Comparison of ENCODE assay signal across 8 mouse cellular contexts in the genomic region with DNA sequence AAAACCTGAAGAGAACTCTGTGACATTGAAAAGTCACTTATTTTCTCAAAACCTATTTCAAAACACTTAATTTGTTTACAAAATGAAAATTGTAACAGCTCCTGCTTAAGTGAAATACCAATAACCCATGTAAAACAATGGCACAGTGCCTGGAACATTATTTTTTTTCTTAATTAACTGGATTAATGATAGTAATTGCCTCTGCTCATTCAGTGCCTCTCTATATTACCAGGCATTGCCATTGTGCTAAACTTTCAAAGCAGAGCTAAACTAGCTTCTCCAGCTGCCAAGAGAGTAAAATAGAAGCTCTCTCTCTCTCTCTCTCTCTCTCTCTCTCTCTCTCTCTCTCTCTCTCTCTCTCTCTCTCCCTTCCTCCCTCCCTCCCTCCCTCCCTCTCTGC. TPM values are rescaled to one million over a fixed set of nuclear protein-coding genes. Genes with fewer than 3 reads are reported as not detected.
DNase-seq lines count a peak whose midpoint lies in the region; ATAC-seq and TF ChIP-seq lines count a peak whose summit lies in the region.

No protein-coding gene starts in this region.

- peak overlapping the region; percentile 93; the same call in 1 of the 2 replicates for H3K9ac ChIP-seq in embryonic facial prominence, embryonic 13.5 days
- peak overlapping the region; percentile 81 for H3K9ac ChIP-seq in intestine, embryonic 14.5 days (ENCODE audit: low read length)
- no peak overlapping the region for H3K9ac ChIP-seq in midbrain, postnatal 0 days (replicated peaks; ENCODE audit: low read length, poor library complexity, severe bottlenecking)

- H3K4me2 ChIP-seq in embryonic facial prominence, embryonic 13.5 days: peak overlapping the region; percentile 78
- H3K4me2 ChIP-seq in intestine, embryonic 14.5 days (ENCODE audit: low read length): peak overlapping the region; percentile 94
- peak overlapping the region; percentile 91 for H3K4me2 ChIP-seq in midbrain, postnatal 0 days (ENCODE audit: low read depth, low read length, poor library complexity, severe bottlenecking)

- no peak for ATAC-seq in embryonic facial prominence, embryonic 13.5 days (ENCODE audit: insufficient number of reproducible peaks, insufficient read depth, low FRiP score, low TSS enrichment, low read depth)
- ATAC-seq in intestine, embryonic 14.5 days (replicated peaks; ENCODE audit: low FRiP score, low TSS enrichment, low read depth): no peak
- ATAC-seq in midbrain, postnatal 0 days (ENCODE audit: low FRiP score): no peak

- DNase-seq in layer of hippocampus, adult 2 months (ENCODE audit: low spot score in 2 of 2): no peak
- no peak for DNase-seq in layer of hippocampus, postnatal 36 days
- DNase-seq in intestine, embryonic 14.5 days (ENCODE audit: low spot score): no peak
- DNase-seq in midbrain, postnatal 0 days (ENCODE audit: low spot score): no peak
- DNase-seq in B cell, adult 2 months: no peak
- no peak for DNase-seq in layer of hippocampus, postnatal 10 days (ENCODE audit: low spot score in 2 of 2)
- no peak for DNase-seq in right cerebral cortex, adult 2 months (ENCODE audit: low spot score in 2 of 2)

- H3K9me3 ChIP-seq in embryonic facial prominence, embryonic 13.5 days: no peaks in the 10 kb centered on the region
- H3K9me3 ChIP-seq in intestine, embryonic 14.5 days (ENCODE audit: control insufficient read depth, low read length): no peaks in the 10 kb centered on the region
- no peaks in the 10 kb centered on the region for H3K9me3 ChIP-seq in midbrain, postnatal 0 days (ENCODE audit: low read length)

- peaks cover 36% of the 10 kb centered on the region for H3K36me3 ChIP-seq in embryonic facial prominence, embryonic 13.5 days
- peaks cover 34% of the 10 kb centered on the region for H3K36me3 ChIP-seq in intestine, embryonic 14.5 days (ENCODE audit: control insufficient read depth, insufficient read depth, low read length)
- H3K36me3 ChIP-seq in midbrain, postnatal 0 days (ENCODE audit: insufficient read depth, low read length): peaks cover 19% of the 10 kb centered on the region; the same call in 1 of the 2 replicates

- H3K27ac ChIP-seq in layer of hippocampus, adult 2 months: peak overlapping the region; percentile 86
- H3K27ac ChIP-seq in embryonic facial prominence, embryonic 13.5 days: no peak overlapping the region
- peak overlapping the region; percentile 43; the same call in 1 of the 2 replicates for H3K27ac ChIP-seq in intestine, embryonic 14.5 days (ENCODE audit: low read depth)
- H3K27ac ChIP-seq in midbrain, postnatal 0 days (ENCODE audit: low read depth, low read length): no peak overlapping the region

- H3K4me3 ChIP-seq in layer of hippocampus, adult 2 months: peak overlapping the region; percentile 98
- peak overlapping the region; percentile 85 for H3K4me3 ChIP-seq in embryonic facial prominence, embryonic 13.5 days
- H3K4me3 ChIP-seq in intestine, embryonic 14.5 days (ENCODE audit: low read depth, low read length): peak overlapping the region; percentile 89
- H3K4me3 ChIP-seq in midbrain, postnatal 0 days (ENCODE audit: low read depth, low read length): peak overlapping the region; percentile 88

- TF ChIP-seq CTCF in layer of hippocampus, adult 2 months (conservative IDR thresholded peaks at IDR 0.05): no peak
- TF ChIP-seq CTCF in midbrain, postnatal 0 days (IDR thresholded peaks at IDR 0.05): no peak

- no peaks in the 10 kb centered on the region for H3K27me3 ChIP-seq in embryonic facial prominence, embryonic 13.5 days
- H3K27me3 ChIP-seq in intestine, embryonic 14.5 days (replicated peaks; ENCODE audit: control insufficient read depth, insufficient read depth, low read length): no peaks in the 10 kb centered on the region
- H3K27me3 ChIP-seq in midbrain, postnatal 0 days (ENCODE audit: insufficient read depth, low read length): no peaks in the 10 kb centered on the region

- peaks cover 13% of the 10 kb centered on the region for H3K4me1 ChIP-seq in embryonic facial prominence, embryonic 13.5 days
- peaks cover 7% of the 10 kb centered on the region for H3K4me1 ChIP-seq in intestine, embryonic 14.5 days (replicated peaks; ENCODE audit: control insufficient read depth, insufficient read depth, low read length)
- H3K4me1 ChIP-seq in midbrain, postnatal 0 days (ENCODE audit: insufficient read depth, low read length): no peaks in the 10 kb centered on the region

RNA-seq across cellular contexts. Expression of a gene that starts 0.4 kb away (rescaled TPM):
- total RNA-seq in layer of hippocampus, adult 2 months (2021): 10 to 100 TPM; 39.0 to 40.4 TPM
- 10 to 100 TPM; 35.0 to 36.8 TPM for total RNA-seq in layer of hippocampus, postnatal 36 days (2021)
- 73.0 and 77.1 TPM in 2 replicates for polyA plus RNA-seq in embryonic facial prominence, embryonic 13.5 days (2015; fragmentation: Nextera tagmentation; extraction: Ambion mirVana)
- polyA plus RNA-seq in intestine, embryonic 14.5 days (2014; fragmentation: Nextera tagmentation; extraction: Ambion mirVana): 58.7 and 67.4 TPM in 2 replicates
- total RNA-seq in midbrain, postnatal 0 days (2014; rRNA removed): 62.6 and 69.5 TPM in 2 replicates
- polyA plus RNA-seq in midbrain, postnatal 0 days (2015; fragmentation: Nextera tagmentation; extraction: Ambion mirVana): 89.7 and 95.1 TPM in 2 replicates
- total RNA-seq in layer of hippocampus, postnatal 10 days (2021): 10 to 100 TPM; 39.8 to 43.0 TPM

RNA-seq across cellular contexts. Expression of a gene that starts 41.7 kb away (rescaled TPM):
- not detected for total RNA-seq in layer of hippocampus, adult 2 months (2021)
- not detected for total RNA-seq in layer of hippocampus, postnatal 36 days (2021)
- not detected in 2 replicates for polyA plus RNA-seq in embryonic facial prominence, embryonic 13.5 days (2015; fragmentation: Nextera tagmentation; extraction: Ambion mirVana)
- polyA plus RNA-seq in intestine, embryonic 14.5 days (2014; fragmentation: Nextera tagmentation; extraction: Ambion mirVana): not detected in 2 replicates
- total RNA-seq in midbrain, postnatal 0 days (2014; rRNA removed): not detected in 2 replicates
- not detected in 2 replicates for polyA plus RNA-seq in midbrain, postnatal 0 days (2015; fragmentation: Nextera tagmentation; extraction: Ambion mirVana)
- not detected for total RNA-seq in layer of hippocampus, postnatal 10 days (2021)

Comparison
In these comparisons a context has a peak if more than half of its experiments do, and no peak if none do; other contexts are left out.
1. H3K27ac ChIP-seq: peak in layer of hippocampus, adult 2 months (single experiment) and intestine, embryonic 14.5 days (single experiment); none in embryonic facial prominence, embryonic 13.5 days (single experiment) and midbrain, postnatal 0 days (single experiment).
2. Peak in every context shown above with its lines, with median percentiles within 50 percentile points of each other: H3K4me3 ChIP-seq and H3K4me2 ChIP-seq.